Mouse (Mus musculus) midbrain, embryonic 15.5 days (tissue): ENCODE results near the gene Hsd11b2. TPM values are rescaled to one million over a fixed set of nuclear protein-coding genes. Genes with fewer than 3 reads are reported as not detected.

Experiments
- ATAC-seq: fragments of 200-750 bp; cut with Nextera tagmentation; replicated peaks from 2 replicates; pipeline ENCODE4 v1.8.0; 2017; ENCODE audit warnings: moderate TSS enrichment
- H3K27ac ChIP-seq: fragments of 300-500 bp; sonication (generic); 2 replicates; pipeline ENCODE4 v1.5.1; 2015; ENCODE audit warnings: mild to moderate bottlenecking, inconsistent platforms
- H3K27me3 ChIP-seq: fragments of 300-500 bp; sonication (generic); replicated peaks from 2 replicates; pipeline ENCODE4 v1.6.1; 2015; ENCODE audit warnings: inconsistent platforms
- H3K36me3 ChIP-seq: fragments of 300-500 bp; sonication (generic); replicated peaks from 2 replicates; pipeline ENCODE4 v1.6.1; 2015; ENCODE audit warnings: inconsistent platforms
- H3K4me1 ChIP-seq: fragments of 300-500 bp; sonication (generic); 2 replicates; pipeline ENCODE4 v1.6.1; 2015; ENCODE audit warnings: inconsistent platforms
- H3K4me2 ChIP-seq: fragments of 300-500 bp; sonication (generic); 2 replicates; pipeline ENCODE4 v1.6.1; 2015; ENCODE audit warnings: inconsistent platforms, mild to moderate bottlenecking, moderate library complexity
- H3K4me3 ChIP-seq: fragments of 300-500 bp; sonication (generic); 2 replicates; pipeline ENCODE4 v1.5.1; 2015; ENCODE audit warnings: mild to moderate bottlenecking, inconsistent platforms
- H3K9ac ChIP-seq: fragments of 300-500 bp; sonication (generic); 2 replicates; pipeline ENCODE4 v1.6.1; 2015; ENCODE audit warnings: mild to moderate bottlenecking, inconsistent platforms
- H3K9me3 ChIP-seq: fragments of 300-500 bp; sonication (generic); 2 replicates; pipeline ENCODE4 v1.6.1; 2016; ENCODE audit warnings: inconsistent platforms
- WGBS: fragments of 180-500 bp; shearing (Covaris S2); methylation state at CpG from one replicate; pipeline ENCODE4 v1.1.7; 2015; ENCODE audit warnings: mixed read lengths; 5-methylcytosine and 5-hydroxymethylcytosine counted together
- polyA plus RNA-seq: library from polyadenylated mRNA; unstranded; fragments of >200 nt; fragmentation: Nextera tagmentation; extraction: Ambion mirVana; gene quantifications from 2 replicates; pipeline ENCODE4 v1.2.1, GENCODE M21; 2015

The Hsd11b2 gene
- polyA plus RNA-seq, 1 experiment from 2014 or later, result 4.7 TPM

DNA sequence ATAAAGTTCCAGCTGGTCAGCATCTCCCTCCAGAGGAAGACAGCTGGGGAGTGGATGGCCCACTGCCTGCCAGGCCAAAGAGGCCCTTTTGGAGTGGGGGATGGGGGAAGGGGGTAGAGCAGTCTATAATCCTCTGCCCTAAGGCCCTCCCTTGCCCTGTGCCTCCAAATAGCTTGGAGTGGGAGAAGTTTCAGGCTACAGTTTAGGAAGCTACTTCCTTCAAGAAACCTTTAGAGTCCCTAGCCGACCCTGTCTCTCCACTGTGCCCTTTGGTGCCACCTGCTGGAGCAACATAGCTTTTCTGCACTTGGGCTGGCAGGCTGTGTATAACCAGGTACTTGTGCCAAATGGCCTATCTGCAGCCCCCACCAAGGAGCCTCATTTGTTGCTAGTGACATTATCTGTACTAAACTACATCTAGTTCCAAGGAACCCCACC, 15.4 kb downstream of the Hsd11b2 start:
- 0 out of 2 replicates have a peak, but pooled peaks cover 2% of the 10 kb centered on the region for H3K4me1 ChIP-seq
- H3K36me3 ChIP-seq, result peaks cover 19% of the 10 kb centered on the region
- no peak overlapping the region for H3K27ac ChIP-seq
- H3K4me2 ChIP-seq, result no peak overlapping the region
- H3K4me3 ChIP-seq, result no peak overlapping the region
- WGBS, result 0% methylated on average over 1 of the region's 1 CpGs
- no peaks in the 10 kb centered on the region for H3K9me3 ChIP-seq
- H3K27me3 ChIP-seq, result no peaks in the 10 kb centered on the region
- 0 out of 2 replicates have a peak, but pooled peaks have one; percentile 38 for ATAC-seq
- no peak overlapping the region for H3K9ac ChIP-seq

DNA sequence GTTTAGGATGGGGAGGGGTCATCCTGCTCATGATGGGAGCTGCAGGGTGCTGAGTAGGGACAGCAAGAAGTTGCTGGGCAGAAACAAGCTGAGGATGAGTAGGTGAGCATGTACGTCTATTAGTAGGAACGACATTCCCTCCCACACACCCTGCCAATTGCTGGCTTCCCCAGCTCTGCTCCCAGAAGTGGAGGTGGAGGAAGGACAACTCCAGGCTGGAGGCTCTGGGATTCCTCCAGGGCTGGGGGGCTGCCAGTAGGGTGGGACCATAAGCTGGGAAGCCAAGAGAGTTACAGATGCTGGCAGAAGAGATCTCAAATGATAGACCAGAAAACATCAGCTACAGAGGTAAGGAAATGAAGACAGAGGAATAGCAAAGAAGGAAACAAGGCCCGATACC, 18.0 kb downstream of the Hsd11b2 start:
- 92% methylated on average over 3 of the region's 3 CpGs for WGBS
- Histone ChIP-seq H3K4me2 (no peak overlapping the region), H3K9ac (no peak overlapping the region), H3K27me3 (no peaks in the 10 kb centered on the region), H3K27ac (no peak overlapping the region), H3K4me1 (0 out of 2 replicates have a peak, but pooled peaks cover 2% of the 10 kb centered on the region), H3K9me3 (no peaks in the 10 kb centered on the region), H3K4me3 (no peak overlapping the region), H3K36me3 (peaks cover 25% of the 10 kb centered on the region)
- no peak for ATAC-seq

DNA sequence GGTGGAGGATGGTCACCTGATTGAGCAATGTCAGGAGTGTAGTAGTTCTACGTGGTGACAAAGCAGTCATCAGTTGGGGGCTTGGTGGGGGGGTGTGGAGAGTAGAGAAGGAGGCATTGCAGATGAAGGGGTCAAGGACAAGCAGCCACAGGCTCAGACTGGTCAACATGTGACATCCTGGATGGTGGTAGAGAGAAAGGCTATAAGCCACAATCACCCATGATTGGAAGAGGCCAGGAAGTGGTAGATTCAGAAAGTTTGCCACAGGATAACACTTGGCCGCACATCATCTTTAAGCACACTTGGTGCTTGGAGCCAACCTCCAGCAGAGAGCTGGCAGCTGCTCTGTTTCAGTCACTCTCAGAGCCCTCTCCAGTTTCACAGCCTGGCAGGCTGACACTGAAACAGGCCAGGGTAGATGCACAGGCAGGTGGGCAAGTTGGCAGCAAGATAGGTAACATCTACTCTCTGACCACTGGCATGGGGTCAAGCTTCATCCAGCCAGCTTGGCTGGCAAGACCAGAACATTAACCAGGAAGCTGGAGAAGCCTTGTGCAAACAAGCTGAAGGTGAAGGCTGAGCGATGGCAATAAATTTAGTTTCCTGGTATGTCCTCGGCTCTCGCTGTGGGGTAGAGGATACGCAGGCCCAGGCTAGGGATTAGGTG, 18.6 kb downstream of the Hsd11b2 start:
- H3K4me1 ChIP-seq, result 0 out of 2 replicates have a peak, but pooled peaks cover 2% of the 10 kb centered on the region
- no peak overlapping the region for H3K4me3 ChIP-seq
- H3K27me3 ChIP-seq, result no peaks in the 10 kb centered on the region
- no peak overlapping the region for H3K27ac ChIP-seq
- H3K9ac ChIP-seq, result no peak overlapping the region
- ATAC-seq, result no peak
- no peak overlapping the region for H3K4me2 ChIP-seq
- H3K9me3 ChIP-seq, result no peaks in the 10 kb centered on the region
- H3K36me3 ChIP-seq, result peaks cover 29% of the 10 kb centered on the region
- WGBS, result 94% methylated on average over 6 of the region's 6 CpGs

DNA sequence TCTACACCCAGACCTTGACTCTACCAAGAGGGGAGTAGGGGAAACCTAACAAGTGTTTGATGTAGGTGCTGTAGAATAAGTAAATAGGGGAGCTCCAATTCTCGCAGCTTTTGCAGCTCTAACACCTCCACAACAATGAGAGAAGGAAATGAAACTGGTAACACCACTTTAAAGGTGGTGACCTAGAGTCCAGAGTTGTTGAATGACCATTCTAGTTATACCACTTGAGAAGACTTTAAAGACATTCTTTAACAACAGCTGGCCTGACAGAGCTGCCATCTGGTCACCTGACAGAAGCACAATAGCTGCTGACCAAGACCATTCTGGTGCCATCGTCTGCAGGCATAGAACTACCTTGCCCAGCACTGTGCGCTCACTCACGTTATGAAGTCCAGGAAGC, 20.4 kb downstream of the Hsd11b2 start:
- Histone ChIP-seq H3K4me3 (no peak overlapping the region), H3K9ac (no peak overlapping the region), H3K27me3 (no peaks in the 10 kb centered on the region), H3K4me2 (no peak overlapping the region), H3K36me3 (peaks cover 29% of the 10 kb centered on the region), H3K9me3 (no peaks in the 10 kb centered on the region), H3K4me1 (peaks cover 3% of the 10 kb centered on the region; the same call in 1 of the 2 replicates), H3K27ac (no peak overlapping the region)
- ATAC-seq, result no peak
- 88% methylated on average over 4 of the region's 4 CpGs for WGBS

DNA sequence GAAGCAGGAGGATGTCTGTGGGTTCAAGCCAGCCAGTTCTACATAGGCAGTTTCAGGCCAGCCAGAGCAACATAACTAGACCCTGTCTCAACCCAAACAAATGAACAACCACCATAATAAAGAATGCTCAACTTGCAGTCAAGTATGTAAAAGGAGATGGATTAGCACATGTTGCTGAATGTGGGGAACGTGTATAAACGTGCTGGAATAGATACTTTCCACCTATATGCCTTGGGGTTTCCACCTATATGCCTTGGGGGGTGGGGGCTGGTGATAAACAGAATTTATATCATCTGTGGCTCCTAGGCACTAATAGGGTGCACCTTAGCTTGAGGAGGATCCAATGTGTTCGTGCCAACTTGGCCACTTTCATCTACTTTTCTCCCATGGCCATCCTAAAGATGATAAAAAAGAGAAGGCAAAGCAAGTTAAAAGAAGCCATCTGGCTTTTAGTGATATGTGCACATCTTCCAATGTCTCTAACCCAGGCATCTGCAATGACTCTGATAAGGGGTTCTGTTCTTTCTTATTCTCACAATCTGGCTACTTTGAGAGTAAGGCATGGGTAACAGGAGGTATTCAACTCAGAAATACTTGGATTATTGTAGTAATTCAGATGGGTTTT, 23.6 kb downstream of the Hsd11b2 start:
- no peak for ATAC-seq
- Histone ChIP-seq H3K9ac (no peak overlapping the region), H3K4me2 (no peak overlapping the region), H3K4me3 (no peak overlapping the region), H3K27me3 (no peaks in the 10 kb centered on the region), H3K9me3 (no peaks in the 10 kb centered on the region), H3K36me3 (peaks cover 28% of the 10 kb centered on the region; the same call in 1 of the 2 replicates), H3K27ac (no peak overlapping the region), H3K4me1 (peaks cover 14% of the 10 kb centered on the region)
- whole genome bisulfite sequencing, result 89% methylated on average over 3 of the region's 3 CpGs

DNA sequence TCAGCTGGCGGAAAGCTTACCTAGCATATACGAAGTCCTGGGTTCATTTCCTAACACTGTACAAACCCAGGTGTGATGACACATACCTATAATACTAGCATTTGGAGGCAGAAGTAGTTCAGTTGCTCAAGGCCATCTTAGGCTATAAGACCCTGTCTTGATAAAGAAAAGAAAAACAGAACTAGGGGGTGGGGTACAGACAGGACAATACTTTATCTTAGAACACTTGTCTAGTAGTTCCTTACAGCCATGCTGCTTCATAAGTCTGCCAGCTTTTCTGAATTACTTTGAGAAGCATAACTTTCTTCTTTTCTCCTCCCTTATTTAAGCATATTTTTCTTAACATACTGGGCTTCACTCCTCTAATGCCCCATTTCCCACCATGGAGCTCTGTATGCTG, 24.3 kb downstream of the Hsd11b2 start:
- H3K27me3 ChIP-seq, result no peaks in the 10 kb centered on the region
- no peak overlapping the region for H3K27ac ChIP-seq
- no peak for ATAC-seq
- WGBS, result 92% methylated on average over 2 of the region's 2 CpGs
- no peaks in the 10 kb centered on the region for H3K9me3 ChIP-seq
- peaks cover 14% of the 10 kb centered on the region for H3K4me1 ChIP-seq
- H3K36me3 ChIP-seq, result peaks cover 21% of the 10 kb centered on the region; the same call in 1 of the 2 replicates
- no peak overlapping the region for H3K9ac ChIP-seq
- no peak overlapping the region for H3K4me2 ChIP-seq
- no peak overlapping the region for H3K4me3 ChIP-seq

DNA sequence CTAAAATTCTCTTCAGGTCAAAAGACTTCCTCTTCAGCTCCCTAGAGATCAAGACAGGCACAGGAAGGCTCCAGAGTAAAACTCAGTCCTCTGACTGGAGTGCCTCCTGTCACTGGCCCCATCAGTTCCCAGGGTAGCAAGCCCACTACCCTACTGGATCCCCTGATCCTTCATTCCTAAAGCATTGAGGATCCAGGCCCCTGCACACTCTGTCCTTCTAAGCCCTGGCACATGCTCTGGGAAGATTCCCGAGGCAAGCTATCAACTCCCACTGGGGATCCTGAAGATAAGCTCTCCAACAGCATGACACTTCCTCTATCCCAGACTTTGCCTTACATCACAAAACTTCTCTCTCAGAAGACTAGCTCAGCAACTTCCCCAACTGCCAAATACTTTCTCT, 25.1 kb downstream of the Hsd11b2 start:
- Histone ChIP-seq H3K9me3 (no peaks in the 10 kb centered on the region), H3K9ac (no peak overlapping the region), H3K4me3 (no peak overlapping the region), H3K27ac (no peak overlapping the region), H3K36me3 (peaks cover 12% of the 10 kb centered on the region; the same call in 1 of the 2 replicates), H3K27me3 (no peaks in the 10 kb centered on the region), H3K4me2 (no peak overlapping the region), H3K4me1 (peaks cover 14% of the 10 kb centered on the region)
- 79% methylated on average over 1 of the region's 1 CpGs for WGBS
- no peak for ATAC-seq

DNA sequence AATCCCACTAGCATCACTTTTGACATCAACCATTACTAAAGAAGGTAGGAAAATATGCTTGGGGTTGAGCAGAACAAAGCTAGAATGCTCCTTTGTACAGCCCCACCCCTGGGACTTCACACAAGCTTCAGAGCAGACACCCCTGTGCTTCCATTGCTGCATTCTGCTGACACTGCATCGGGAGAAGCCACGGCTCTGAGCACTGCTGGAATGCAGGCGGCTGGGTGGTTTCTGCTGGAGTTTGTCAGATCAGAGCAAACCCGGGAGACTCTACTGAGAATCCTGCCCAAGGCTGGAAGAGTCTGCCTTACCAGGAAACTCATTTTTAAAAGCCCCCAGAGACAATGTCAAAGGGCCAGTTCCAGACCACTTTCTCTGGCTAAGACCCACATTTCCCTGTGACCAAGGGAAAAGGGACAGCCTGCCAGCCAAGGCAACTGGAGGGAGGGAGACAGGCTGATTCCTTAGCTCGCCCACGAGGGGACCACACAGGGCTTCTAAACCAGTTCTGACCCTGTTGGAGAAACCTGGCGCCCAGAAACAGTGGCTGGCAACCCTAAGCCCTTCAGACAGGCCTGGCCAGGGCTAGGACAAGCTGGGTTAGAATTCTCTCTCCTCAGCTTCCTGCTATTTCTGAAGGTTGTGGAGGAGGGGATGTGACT, 26.1 kb downstream of the Hsd11b2 start:
- H3K27ac ChIP-seq, result 0 out of 2 replicates have a peak overlapping the region, but pooled peaks have one; percentile 17
- H3K9ac ChIP-seq, result no peak overlapping the region
- H3K4me1 ChIP-seq, result peaks cover 14% of the 10 kb centered on the region
- H3K9me3 ChIP-seq, result no peaks in the 10 kb centered on the region
- no peak overlapping the region for H3K4me3 ChIP-seq
- H3K4me2 ChIP-seq, result no peak overlapping the region
- 51% methylated on average over 7 of the region's 7 CpGs for WGBS
- H3K36me3 ChIP-seq, result 0 out of 2 replicates have a peak, but pooled peaks cover 4% of the 10 kb centered on the region
- ATAC-seq, result 0 out of 2 replicates have a peak, but pooled peaks have one; percentile 20
- H3K27me3 ChIP-seq, result no peaks in the 10 kb centered on the region

DNA sequence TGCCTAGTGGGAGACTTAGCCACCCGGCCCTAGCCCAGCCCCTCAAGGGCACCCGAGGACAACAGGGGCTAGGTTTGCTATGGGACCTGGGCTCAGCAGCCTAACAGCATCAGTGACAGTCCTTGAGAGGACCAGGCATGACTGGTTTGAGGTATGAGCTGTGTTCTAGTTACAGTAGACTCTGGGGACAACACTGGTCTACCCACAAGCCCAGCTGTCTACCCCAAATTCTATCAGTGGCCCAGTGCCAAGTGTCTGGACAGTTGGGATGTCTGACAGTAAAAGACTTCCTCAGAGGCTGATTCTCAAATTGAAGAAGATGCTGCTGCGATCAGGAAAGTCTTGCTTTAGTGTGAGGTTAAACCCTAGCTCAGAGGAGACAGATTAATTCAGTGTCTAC, 26.7 kb downstream of the Hsd11b2 start:
- 0 out of 2 replicates have a peak, but pooled peaks cover 4% of the 10 kb centered on the region for H3K36me3 ChIP-seq
- H3K4me2 ChIP-seq, result no peak overlapping the region
- H3K9ac ChIP-seq, result no peak overlapping the region
- no peak for ATAC-seq
- no peaks in the 10 kb centered on the region for H3K9me3 ChIP-seq
- H3K4me3 ChIP-seq, result no peak overlapping the region
- 87% methylated on average over 3 of the region's 3 CpGs for WGBS
- no peak overlapping the region for H3K27ac ChIP-seq
- no peaks in the 10 kb centered on the region for H3K27me3 ChIP-seq
- H3K4me1 ChIP-seq, result peaks cover 14% of the 10 kb centered on the region

DNA sequence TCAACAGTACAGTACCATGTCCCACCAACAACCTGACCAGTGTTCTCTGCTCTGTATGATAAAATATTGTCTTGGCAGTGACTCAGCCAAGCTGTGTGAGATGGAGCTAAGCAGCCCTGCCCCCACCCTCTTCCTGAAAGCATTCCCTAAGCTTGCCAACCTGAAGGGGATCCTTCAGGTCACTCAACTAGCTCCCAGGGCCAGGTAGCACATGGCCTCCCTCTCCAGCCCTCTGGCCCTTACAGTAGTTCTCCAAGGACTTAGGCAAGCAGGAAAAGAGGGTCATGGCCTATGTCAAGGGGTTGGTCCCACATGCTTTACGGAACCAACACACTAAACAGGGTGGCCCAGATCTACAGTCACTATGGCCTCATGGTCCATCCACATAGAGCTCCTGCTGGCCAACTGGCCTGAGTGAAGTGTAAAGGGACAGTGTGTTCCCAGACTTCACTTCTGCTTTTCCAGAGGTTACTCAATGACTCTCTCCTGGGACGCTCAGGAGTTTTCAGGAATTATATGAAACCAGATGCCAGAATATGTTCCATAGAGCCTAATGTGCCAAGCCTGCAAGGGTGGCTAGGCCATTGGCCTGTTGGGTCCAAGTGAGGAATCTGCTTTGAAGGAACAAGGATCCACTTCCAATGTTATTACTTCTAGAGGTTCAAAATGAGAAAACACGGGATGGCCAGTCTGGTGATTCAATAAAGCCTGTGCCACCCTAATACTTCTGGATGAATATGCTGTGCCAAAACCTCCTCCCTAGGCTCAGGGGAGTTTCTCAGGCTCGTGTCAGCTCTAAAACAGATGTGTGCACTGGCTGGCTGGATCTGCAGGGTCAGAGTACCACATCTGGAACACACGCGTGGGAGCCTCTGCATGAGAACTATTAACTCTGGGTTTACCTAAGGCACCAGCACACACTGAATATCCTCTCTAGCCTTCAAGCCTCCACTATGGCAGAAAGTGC, 28.1 kb downstream of the Hsd11b2 start:
- Histone ChIP-seq H3K27me3 (no peaks in the 10 kb centered on the region), H3K4me1 (peaks cover 14% of the 10 kb centered on the region), H3K27ac (no peak overlapping the region), H3K9ac (no peak overlapping the region), H3K4me2 (no peak overlapping the region), H3K36me3 (0 out of 2 replicates have a peak, but pooled peaks cover 4% of the 10 kb centered on the region), H3K4me3 (no peak overlapping the region), H3K9me3 (no peaks in the 10 kb centered on the region)
- ATAC-seq, result no peak
- WGBS, result 94% methylated on average over 6 of the region's 6 CpGs

DNA sequence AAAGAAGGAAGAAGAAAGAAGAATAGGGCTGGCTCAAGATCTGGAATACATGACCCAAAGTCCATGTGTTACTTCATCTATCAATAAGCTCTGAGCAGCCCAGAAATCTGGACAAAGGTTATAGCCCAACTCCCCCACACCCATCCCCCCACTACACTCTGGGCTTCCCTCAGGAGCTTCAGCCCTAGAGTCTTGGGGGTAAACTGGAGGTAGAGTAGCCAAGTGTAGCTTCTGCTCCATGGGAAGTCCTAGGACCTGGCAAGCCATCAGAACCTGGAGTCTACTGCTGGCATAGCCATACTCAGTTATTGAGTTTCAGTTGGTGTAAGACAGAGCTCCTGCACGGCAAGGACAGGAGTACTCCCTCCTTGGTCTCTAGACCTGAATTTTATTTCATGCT, 31.0 kb downstream of the Hsd11b2 start:
- Histone ChIP-seq H3K4me3 (no peak overlapping the region), H3K27me3 (no peaks in the 10 kb centered on the region), H3K9ac (no peak overlapping the region), H3K4me2 (no peak overlapping the region), H3K4me1 (peaks cover 7% of the 10 kb centered on the region; the same call in 1 of the 2 replicates), H3K36me3 (0 out of 2 replicates have a peak, but pooled peaks cover 3% of the 10 kb centered on the region), H3K9me3 (no peaks in the 10 kb centered on the region), H3K27ac (no peak overlapping the region)
- no peak for ATAC-seq
- WGBS, result 92% methylated on average over 1 of the region's 1 CpGs
